In the genomic region with DNA sequence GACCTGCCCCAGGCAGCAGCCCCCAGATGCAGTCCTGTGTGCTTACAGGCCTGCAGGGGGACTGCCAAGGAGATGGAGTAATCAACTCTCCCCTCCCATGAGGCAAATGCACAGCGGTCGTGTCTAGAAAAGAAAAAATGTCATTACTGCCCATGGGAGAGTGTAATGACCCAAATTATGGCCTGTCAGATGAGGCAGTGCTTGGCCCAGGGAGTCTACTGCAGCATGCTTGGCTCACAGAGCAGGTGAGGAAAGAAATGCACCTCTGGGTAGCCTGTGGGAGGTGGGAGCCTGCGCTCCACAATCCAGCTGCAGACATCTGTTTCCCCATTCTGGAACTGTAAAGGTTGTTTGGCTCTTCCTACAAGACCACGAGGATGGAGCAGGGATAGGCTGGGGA, we compare ENCODE assay signal across 13 mouse cellular contexts.
"Had no signal": no experiment of that assay in that cellular context is flagged by ENCODE, and none has a peak within 500 bp of the region (broad histone marks: within the 10 kb centered on the region; RNA-seq: fewer than 3 reads in every experiment).

No protein-coding gene starts in this region.

- H3K9ac ChIP-seq: liver, embryonic 15.5 days; lung, embryonic 14.5 days; neural tube, embryonic 12.5 days had no signal

- H3K4me1 ChIP-seq: limb, embryonic 10.5 days; liver, embryonic 15.5 days; midbrain, embryonic 10.5 days; neural tube, embryonic 12.5 days had no signal

- H3K4me2 ChIP-seq: liver, embryonic 11.5 days; liver, embryonic 15.5 days; lung, embryonic 14.5 days; neural tube, embryonic 12.5 days had no signal

- H3K36me3 ChIP-seq: limb, embryonic 10.5 days; liver, embryonic 15.5 days; midbrain, embryonic 10.5 days; neural tube, embryonic 12.5 days had no signal

- H3K27me3 ChIP-seq: liver, embryonic 15.5 days; neural tube, embryonic 12.5 days had no signal

- DNase-seq: lung, embryonic 14.5 days; lung, postnatal 10 days; midbrain, embryonic 14.5 days; right cerebral cortex, adult 18-20 months; right cerebral cortex, postnatal 25 days had no signal

- H3K27ac ChIP-seq: left cerebral cortex, adult 2 months; limb, embryonic 10.5 days; liver, embryonic 15.5 days; midbrain, embryonic 10.5 days; neural tube, embryonic 12.5 days; stomach, postnatal 0 days had no signal

- H3K4me3 ChIP-seq: left cerebral cortex, adult 2 months; limb, embryonic 10.5 days; liver, embryonic 15.5 days; midbrain, embryonic 10.5 days; myocyte; neural tube, embryonic 12.5 days had no signal

- H3K9me3 ChIP-seq: limb, embryonic 10.5 days; liver, embryonic 15.5 days; midbrain, embryonic 10.5 days; neural tube, embryonic 12.5 days had no signal
